Mouse (Mus musculus): Measurements from ENCODE around the gene Rpl3l. TPM values are rescaled to one million over a fixed set of nuclear protein-coding genes. Genes with fewer than 3 reads are reported as not detected.
"Not testable (repeated sequence)": the region's sequence is repeated elsewhere in the genome, so short reads cannot be mapped to it uniquely, and the experiment has no call there.

Gene Rpl3l
- polyA plus RNA-seq, 1 experiment from 2014 or later, result 1.6 TPM

- ATAC-seq (replicated peaks; ENCODE audit: insufficient number of reproducible peaks, insufficient read depth, low FRiP score, low read depth), result peak; percentile 98
- peak overlapping the region; percentile 92 for H3K9ac ChIP-seq
- H3K27me3 ChIP-seq, result no peaks in the 10 kb centered on the region
- peaks cover 33% of the 10 kb centered on the region for H3K4me1 ChIP-seq (replicated peaks)
- peak overlapping the region; percentile 90 for H3K27ac ChIP-seq
- peak overlapping the region; percentile 89 for H3K4me3 ChIP-seq
- H3K9me3 ChIP-seq (replicated peaks), result no peaks in the 10 kb centered on the region
- peak overlapping the region; percentile 70 for H3K4me2 ChIP-seq
- H3K36me3 ChIP-seq, result peaks cover 19% of the 10 kb centered on the region
- under 1% methylated on average over 61 of the region's 61 CpGs for WGBS
Observed at GRCm38 (mm10) chr17:24719494-24720222, 8.0 kb upstream of the Rpl3l start.

GRCm38 (mm10) chr17:24720616-24721015 lies 7.0 kb upstream of the Rpl3l start:
- peaks cover 34% of the 10 kb centered on the region for H3K4me1 ChIP-seq (replicated peaks)
- peak overlapping the region; percentile 83 for H3K9ac ChIP-seq
- not testable (repeated sequence) for H3K27me3 ChIP-seq; ATAC-seq (replicated peaks; ENCODE audit: insufficient number of reproducible peaks, insufficient read depth, low FRiP score, low read depth); H3K9me3 ChIP-seq (replicated peaks)
- peaks cover 19% of the 10 kb centered on the region for H3K36me3 ChIP-seq
- peak overlapping the region; percentile 77; the same call in 1 of the 2 replicates for H3K27ac ChIP-seq
- under 1% methylated on average over 11 of the region's 11 CpGs for WGBS
- peak overlapping the region; percentile 70 for H3K4me2 ChIP-seq
- H3K4me3 ChIP-seq, result peak overlapping the region; percentile 89

GRCm38 (mm10) chr17:24721383-24721955 lies 6.2 kb upstream of the Rpl3l start:
- 28% methylated on average over 7 of the region's 7 CpGs for WGBS
- not testable (repeated sequence) for H3K9me3 ChIP-seq (replicated peaks); ATAC-seq (replicated peaks; ENCODE audit: insufficient number of reproducible peaks, insufficient read depth, low FRiP score, low read depth)

DNA sequence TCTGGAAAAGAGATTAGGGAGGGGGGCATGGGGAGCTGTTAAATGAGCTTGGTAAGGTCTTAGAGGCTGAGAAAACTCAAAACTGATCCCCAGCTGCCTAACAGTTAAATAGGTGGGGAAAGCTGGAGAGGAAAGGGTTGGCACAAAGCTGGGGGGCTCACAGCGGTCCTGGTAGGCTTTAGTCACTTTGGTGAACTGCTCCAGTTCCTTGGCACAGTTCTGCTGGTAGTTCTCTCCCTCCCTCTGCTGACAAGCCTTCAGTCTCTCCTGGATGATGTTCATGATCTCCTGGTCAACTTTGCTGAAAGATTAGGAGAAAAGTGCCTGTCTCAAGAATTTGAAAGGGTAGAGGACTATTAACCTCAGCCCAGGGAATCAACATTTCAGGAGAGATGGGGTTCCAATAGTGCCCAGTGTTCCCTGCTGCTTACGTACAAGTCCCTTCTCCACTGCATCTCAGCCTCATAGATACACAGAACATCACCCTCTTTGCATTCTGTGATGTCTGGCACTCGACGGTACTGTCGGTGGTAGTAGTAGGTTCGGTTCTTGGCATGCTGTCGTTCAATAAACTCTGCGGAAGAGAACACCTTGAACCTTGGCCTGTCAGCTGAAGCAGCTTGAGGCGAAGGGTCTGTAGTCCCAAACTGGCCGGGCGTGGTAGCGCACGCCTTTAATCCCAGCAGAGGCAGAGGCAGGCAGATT lies 5.2 kb upstream of the Rpl3l start:
- 33% methylated on average over 13 of the region's 13 CpGs for WGBS

More at GRCm38 (mm10) chr17:24721383-24721955, 6.2 kb upstream of the Rpl3l start:
- Histone ChIP-seq H3K4me1 (replicated peaks) (peaks cover 34% of the 10 kb centered on the region), H3K36me3 (peaks cover 19% of the 10 kb centered on the region), H3K4me3 (peak overlapping the region; percentile 89), H3K4me2 (peak overlapping the region; percentile 70), H3K9ac (peak overlapping the region; percentile 56)
- not testable (repeated sequence) for H3K27me3 ChIP-seq, H3K27ac ChIP-seq

DNA sequence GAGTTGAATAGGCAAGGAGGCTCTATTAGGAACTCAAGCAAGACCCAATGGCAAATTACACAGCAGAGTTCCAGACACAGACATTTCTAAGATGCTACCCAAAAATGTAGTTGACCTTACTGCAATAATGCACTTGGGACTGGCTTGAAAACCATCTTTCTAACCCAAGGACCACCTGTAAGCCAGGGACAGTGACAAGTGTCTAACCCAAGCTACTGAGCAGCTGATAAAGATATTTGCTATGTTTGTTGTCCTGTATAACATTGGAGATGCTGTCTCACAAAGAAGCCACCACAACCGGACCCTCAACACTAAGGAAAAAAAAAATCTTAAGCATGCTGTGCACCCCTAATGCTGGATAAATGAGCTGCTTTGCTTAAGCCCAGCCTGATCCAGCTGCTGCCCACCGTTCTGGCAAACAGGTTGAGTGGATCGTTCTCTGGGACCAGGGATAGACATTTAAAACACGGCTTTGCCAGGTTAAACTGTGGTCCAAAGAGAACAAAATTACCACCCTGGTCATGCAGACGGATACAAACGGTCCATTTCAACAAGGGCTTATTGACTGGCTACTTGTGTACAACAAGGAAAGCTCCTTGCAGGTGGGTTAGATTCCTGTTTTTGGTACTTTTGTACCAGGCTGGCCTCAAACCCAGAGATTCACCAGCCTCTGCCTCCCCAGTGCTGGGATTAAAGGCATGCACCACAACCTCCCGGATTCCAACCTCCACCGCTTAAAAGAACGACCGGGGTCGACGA lies 4.3 kb upstream of the Rpl3l start:
- H3K4me2 ChIP-seq, result peak overlapping the region; percentile 70
- no peak for ATAC-seq (replicated peaks; ENCODE audit: insufficient number of reproducible peaks, insufficient read depth, low FRiP score, low read depth)
- H3K9me3 ChIP-seq (replicated peaks), result no peaks in the 10 kb centered on the region
- peak overlapping the region; percentile 89 for H3K4me3 ChIP-seq
- WGBS, result 4% methylated on average over 12 of the region's 12 CpGs
- peak overlapping the region; percentile 95 for H3K9ac ChIP-seq
- H3K36me3 ChIP-seq, result peaks cover 16% of the 10 kb centered on the region
- H3K4me1 ChIP-seq (replicated peaks), result peaks cover 34% of the 10 kb centered on the region
- H3K27ac ChIP-seq, result peak overlapping the region; percentile 96
- H3K27me3 ChIP-seq, result no peaks in the 10 kb centered on the region; the same call in 1 of the 2 replicates

More for the DNA sequence above, 5.2 kb upstream of the Rpl3l start:
- Histone ChIP-seq H3K36me3 (peaks cover 19% of the 10 kb centered on the region), H3K9ac (peak overlapping the region; percentile 56; the same call in 1 of the 2 replicates), H3K27me3 (no peaks in the 10 kb centered on the region), H3K4me2 (peak overlapping the region; percentile 70), H3K9me3 (replicated peaks) (no peaks in the 10 kb centered on the region), H3K4me1 (replicated peaks) (peaks cover 34% of the 10 kb centered on the region), H3K27ac (no peak overlapping the region), H3K4me3 (peak overlapping the region; percentile 89)
- ATAC-seq (replicated peaks; ENCODE audit: insufficient number of reproducible peaks, insufficient read depth, low FRiP score, low read depth), result no peak

- Histone ChIP-seq H3K4me1 (replicated peaks) (peaks cover 31% of the 10 kb centered on the region), H3K4me2 (peak overlapping the region; percentile 70), H3K27ac (peak overlapping the region; percentile 96), H3K4me3 (peak overlapping the region; percentile 89), H3K9me3 (replicated peaks) (no peaks in the 10 kb centered on the region), H3K36me3 (peaks cover 16% of the 10 kb centered on the region), H3K9ac (peak overlapping the region; percentile 95), H3K27me3 (no peaks in the 10 kb centered on the region; the same call in 1 of the 2 replicates)
- ATAC-seq (replicated peaks; ENCODE audit: insufficient number of reproducible peaks, insufficient read depth, low FRiP score, low read depth), result 0 out of 2 replicates have a peak, but pooled peaks have one; percentile 4
- 0% methylated on average over 15 of the region's 15 CpGs for WGBS
Observed at GRCm38 (mm10) chr17:24723881-24724180, 3.8 kb upstream of the Rpl3l start.

GRCm38 (mm10) chr17:24724184-24724583 lies 3.4 kb upstream of the Rpl3l start, which contains the start of gene Ndufb10:
Ndufb10 (minus strand) TSS chr17:24724478.
- H3K27me3 ChIP-seq, result no peaks in the 10 kb centered on the region; the same call in 1 of the 2 replicates
- peak within 1 kb of the TSS; percentile 95 for H3K9ac ChIP-seq
- 1% methylated on average over 30 of the region's 30 CpGs for WGBS
- H3K36me3 ChIP-seq, result peaks cover 16% of the 10 kb centered on the region
- H3K4me1 ChIP-seq (replicated peaks), result peaks cover 27% of the 10 kb centered on the region
- H3K4me2 ChIP-seq, result peak within 1 kb of the TSS; percentile 70
- ATAC-seq (replicated peaks; ENCODE audit: insufficient number of reproducible peaks, insufficient read depth, low FRiP score, low read depth), result peak; percentile 72
- H3K4me3 ChIP-seq, result peak within 1 kb of the TSS; percentile 89
- no peaks in the 10 kb centered on the region for H3K9me3 ChIP-seq (replicated peaks)
- peak within 1 kb of the TSS; percentile 96 for H3K27ac ChIP-seq

GRCm38 (mm10) chr17:24725637-24726390 lies 1.8 kb upstream of the Rpl3l start:
- Histone ChIP-seq H3K4me2 (no peak overlapping the region), H3K27ac (no peak overlapping the region), H3K9me3 (replicated peaks) (no peaks in the 10 kb centered on the region), H3K9ac (no peak overlapping the region), H3K4me1 (replicated peaks) (peaks cover 27% of the 10 kb centered on the region), H3K36me3 (peaks cover 16% of the 10 kb centered on the region), H3K4me3 (no peak overlapping the region), H3K27me3 (no peaks in the 10 kb centered on the region; the same call in 1 of the 2 replicates)
- no peak for ATAC-seq (replicated peaks; ENCODE audit: insufficient number of reproducible peaks, insufficient read depth, low FRiP score, low read depth)
- WGBS, result 73% methylated on average over 3 of the region's 3 CpGs

GRCm38 (mm10) chr17:24728184-24728583 lies 564 bp downstream of the Rpl3l start:
- 67% methylated on average over 17 of the region's 17 CpGs for WGBS
- Histone ChIP-seq H3K4me2 (no peak overlapping the region), H3K9ac (no peak overlapping the region)

DNA sequence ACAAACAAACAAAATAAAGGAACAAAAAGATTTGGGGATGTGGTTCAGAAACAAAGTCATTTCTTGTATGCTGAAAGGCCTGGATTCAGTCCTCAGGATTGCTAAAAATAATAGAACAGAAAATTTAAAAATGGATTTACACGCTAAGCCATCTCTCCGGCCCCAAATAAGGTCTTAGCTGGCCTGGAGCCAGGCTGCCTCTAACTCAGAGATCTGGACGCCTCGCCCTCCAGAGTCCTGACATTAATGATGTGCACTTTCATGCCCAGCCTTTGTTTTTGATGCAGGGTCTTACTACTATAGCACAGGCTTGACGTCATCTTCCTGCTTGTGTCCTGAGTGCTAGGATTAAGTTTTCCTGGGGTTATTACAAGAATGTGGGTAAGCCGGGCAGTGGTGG lies 1.4 kb downstream of the Rpl3l start:
- WGBS, result 54% methylated on average over 6 of the region's 6 CpGs
- Histone ChIP-seq H3K27me3 (no peaks in the 10 kb centered on the region; the same call in 1 of the 2 replicates), H3K36me3 (no peaks in the 10 kb centered on the region), H3K4me2 (no peak overlapping the region), H3K4me3 (no peak overlapping the region), H3K4me1 (replicated peaks) (peaks cover 19% of the 10 kb centered on the region), H3K9me3 (replicated peaks) (no peaks in the 10 kb centered on the region), H3K27ac (no peak overlapping the region), H3K9ac (no peak overlapping the region)
- ATAC-seq (replicated peaks; ENCODE audit: insufficient number of reproducible peaks, insufficient read depth, low FRiP score, low read depth), result no peak

More at GRCm38 (mm10) chr17:24728184-24728583, 564 bp downstream of the Rpl3l start:
- Histone ChIP-seq H3K27me3 (no peaks in the 10 kb centered on the region; the same call in 1 of the 2 replicates), H3K36me3 (no peaks in the 10 kb centered on the region), H3K9me3 (replicated peaks) (no peaks in the 10 kb centered on the region), H3K4me1 (replicated peaks) (peaks cover 21% of the 10 kb centered on the region), H3K27ac (no peak overlapping the region), H3K4me3 (no peak overlapping the region)
- ATAC-seq (replicated peaks; ENCODE audit: insufficient number of reproducible peaks, insufficient read depth, low FRiP score, low read depth), result no peak
